Mouse (Mus musculus) testis, adult 2 months (tissue): ENCODE results near the gene Arhgdia. TPM values are rescaled to one million over a fixed set of nuclear protein-coding genes. Genes with fewer than 3 reads are reported as not detected.

Experiments used
- H3K27ac ChIP-seq: fragments of 200-500 bp; 2 replicates; pipeline ENCODE4 v1.5.1; 2012; ENCODE audit warnings: low read depth, low read length; ENCODE audit not compliant: control insufficient read depth, insufficient read depth
- H3K27me3 ChIP-seq: fragments of 200-500 bp; 2 replicates; pipeline ENCODE4 v1.6.1; 2012; ENCODE audit warnings: mild to moderate bottlenecking, low read length, moderate library complexity; ENCODE audit not compliant: control insufficient read depth, insufficient read depth
- H3K36me3 ChIP-seq: fragments of 200-500 bp; 2 replicates; pipeline ENCODE4 v1.6.1; 2012; ENCODE audit warnings: mild to moderate bottlenecking, low read length; ENCODE audit not compliant: control insufficient read depth, insufficient read depth
- H3K4me1 ChIP-seq: fragments of 200-500 bp; 2 replicates; pipeline ENCODE4 v1.6.1; 2012; ENCODE audit warnings: low read length; ENCODE audit not compliant: control insufficient read depth, insufficient read depth
- H3K4me3 ChIP-seq: fragments of 200-500 bp; 2 replicates; pipeline ENCODE4 v1.5.1; 2012; ENCODE audit warnings: low read depth, mild to moderate bottlenecking, low read length, moderate library complexity, mixed read lengths; ENCODE audit not compliant: control insufficient read depth
- CTCF ChIP-seq: fragments of 200-500 bp; IDR thresholded peaks from 2 replicates; pipeline ENCODE4 v1.5.1; 2012; ENCODE audit warnings: low read depth, mild to moderate bottlenecking, inconsistent platforms, low read length, moderate library complexity; ENCODE audit not compliant: control insufficient read depth, insufficient read depth, insufficient replicate concordance
- POLR2A ChIP-seq: fragments of 200-500 bp; IDR thresholded peaks from 2 replicates; pipeline ENCODE4 v1.6.1; 2012; ENCODE audit warnings: low read depth, mild to moderate bottlenecking, inconsistent platforms, low read length, moderate library complexity; ENCODE audit not compliant: control insufficient read depth
- polyA plus RNA-seq: library from polyadenylated mRNA; depleted of rRNA; stranded (reverse); fragments of >200 nt; gene quantifications from 2 replicates; pipeline ENCODE4 v1.2.3, GENCODE M21; 2012; rRNA removed

Gene Arhgdia
- polyA plus RNA-seq, 1 experiment = 94.7 TPM

GRCm38 (mm10) chr11:120538485-120538884 is 42.9 kb downstream of the Arhgdia start:
- peaks cover 2% of the 10 kb centered on the region; the same call in 1 of the 2 replicates for H3K4me1 ChIP-seq
- TF ChIP-seq POLR2A (no peak), CTCF (no peak)
- H3K27me3 ChIP-seq = no peaks in the 10 kb centered on the region
- no peak overlapping the region for H3K27ac ChIP-seq
- no peak overlapping the region for H3K4me3 ChIP-seq
- H3K36me3 ChIP-seq = no peaks in the 10 kb centered on the region

GRCm38 (mm10) chr11:120535804-120536203 is 45.6 kb downstream of the Arhgdia start:
- Histone ChIP-seq H3K4me1 (peaks cover 2% of the 10 kb centered on the region), H3K27ac (no peak overlapping the region), H3K4me3 (no peak overlapping the region), H3K36me3 (no peaks in the 10 kb centered on the region), H3K27me3 (no peaks in the 10 kb centered on the region)
- no peak for TF ChIP-seq CTCF
- TF ChIP-seq POLR2A = no peak

GRCm38 (mm10) chr11:120535145-120535544 is 46.3 kb downstream of the Arhgdia start:
- Histone ChIP-seq H3K4me1 (peaks cover 5% of the 10 kb centered on the region), H3K27me3 (no peaks in the 10 kb centered on the region), H3K27ac (no peak overlapping the region), H3K36me3 (no peaks in the 10 kb centered on the region), H3K4me3 (no peak overlapping the region)
- TF ChIP-seq POLR2A = no peak
- no peak for TF ChIP-seq CTCF

- no peaks in the 10 kb centered on the region for H3K36me3 ChIP-seq
- H3K4me3 ChIP-seq = no peak overlapping the region
- H3K27me3 ChIP-seq = no peaks in the 10 kb centered on the region
- H3K4me1 ChIP-seq = peaks cover 5% of the 10 kb centered on the region
- no peak overlapping the region for H3K27ac ChIP-seq
- TF ChIP-seq CTCF (no peak), POLR2A (no peak)
Observed at GRCm38 (mm10) chr11:120534093-120534492, 47.3 kb downstream of the Arhgdia start.

DNA sequence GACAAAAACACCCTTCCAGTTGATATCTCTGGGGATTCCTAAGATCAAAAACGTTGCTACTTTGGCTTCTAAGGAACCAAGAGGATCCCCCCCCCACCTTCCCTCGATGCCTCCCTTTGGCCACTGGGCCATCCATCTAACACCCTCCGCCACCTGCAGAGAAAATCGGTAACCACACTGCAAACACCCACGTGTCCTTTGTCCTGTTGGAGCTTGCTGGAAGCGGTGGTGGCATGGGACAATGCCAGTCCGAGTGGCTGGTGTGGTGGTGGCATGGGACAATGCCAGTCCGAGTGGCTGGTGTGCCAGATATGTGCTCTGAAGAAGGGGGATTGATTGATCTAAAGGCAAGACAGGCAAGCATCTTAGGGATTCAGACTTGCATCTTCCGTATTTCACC is 49.8 kb downstream of the Arhgdia start:
- no peaks in the 10 kb centered on the region for H3K36me3 ChIP-seq
- H3K4me1 ChIP-seq = peaks cover 3% of the 10 kb centered on the region
- H3K27me3 ChIP-seq = no peaks in the 10 kb centered on the region
- TF ChIP-seq CTCF (no peak), POLR2A (no peak)
- no peak overlapping the region for H3K4me3 ChIP-seq
- no peak overlapping the region for H3K27ac ChIP-seq

GRCm38 (mm10) chr11:120530085-120530964 is 51.1 kb downstream of the Arhgdia start, which contains the start of gene Gcgr:
TSS of gene Gcgr (plus strand) at chr11:120530699.
- Histone ChIP-seq H3K27ac (no peak within 1 kb of the TSS), H3K27me3 (no peaks in the 10 kb centered on the region)
- TF ChIP-seq CTCF (no peak), POLR2A (no peak)

DNA sequence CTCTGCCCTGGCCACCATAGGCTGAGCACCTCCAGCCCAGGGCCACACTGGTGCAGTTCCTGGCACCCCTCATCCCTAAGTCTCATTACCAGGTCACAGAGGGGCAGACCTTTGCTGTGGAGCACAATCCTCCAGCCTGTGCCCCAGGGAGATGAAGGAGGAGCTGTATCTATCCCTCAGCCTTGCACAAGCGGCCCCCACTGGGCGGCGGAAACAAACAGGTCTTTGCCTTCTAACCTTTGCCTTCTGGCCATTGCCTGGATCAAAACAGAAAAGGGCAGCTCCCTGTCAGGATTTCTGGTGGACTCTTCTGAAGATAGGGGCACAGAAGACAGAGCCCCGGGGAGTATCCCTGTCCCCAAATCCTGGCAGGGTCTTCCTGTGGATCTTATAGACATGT is 52.5 kb downstream of the Arhgdia start:
- no peak for TF ChIP-seq POLR2A
- TF ChIP-seq CTCF = no peak
- Histone ChIP-seq H3K27me3 (no peaks in the 10 kb centered on the region), H3K4me3 (no peak overlapping the region), H3K36me3 (no peaks in the 10 kb centered on the region), H3K27ac (no peak overlapping the region), H3K4me1 (peaks cover 3% of the 10 kb centered on the region)

More at GRCm38 (mm10) chr11:120530085-120530964, 51.1 kb downstream of the Arhgdia start, which contains the start of gene Gcgr:
- H3K36me3 ChIP-seq = no peaks in the 10 kb centered on the region
- peaks cover 3% of the 10 kb centered on the region for H3K4me1 ChIP-seq
- peak within 1 kb of the TSS; percentile 54 for H3K4me3 ChIP-seq

Other genes with a start within 250 kb of the Arhgdia start
- gene Actg1, start 233.1 kb downstream of the Arhgdia start, polyA plus RNA-seq = 670 and 672 TPM in 2 replicates
- gene Fscn2, start 220.1 kb downstream of the Arhgdia start, polyA plus RNA-seq = 1.6 and 2.1 TPM in 2 replicates
- 57.8 and 67.1 TPM in 2 replicates for gene Faap100, start 202.9 kb downstream of the Arhgdia start, polyA plus RNA-seq
- 75.8 and 79.3 TPM in 2 replicates for gene Nploc4, start 143.9 kb downstream of the Arhgdia start, polyA plus RNA-seq
- 0.47 and 0.51 TPM in 2 replicates for gene Tspan10, start 139.0 kb downstream of the Arhgdia start, polyA plus RNA-seq
- 1.5 and 1.9 TPM in 2 replicates for gene Pde6g, start 128.1 kb downstream of the Arhgdia start, polyA plus RNA-seq
- 6.3 and 7.1 TPM in 2 replicates for gene Oxld1, start 123.6 kb downstream of the Arhgdia start, polyA plus RNA-seq
- 5.6 and 6.9 TPM in 2 replicates for gene Ccdc137, start 123.5 kb downstream of the Arhgdia start, polyA plus RNA-seq
- 15.8 and 20.5 TPM in 2 replicates for gene Arl16, start 114.0 kb downstream of the Arhgdia start, polyA plus RNA-seq
- gene Mrpl12, start 97.0 kb downstream of the Arhgdia start, polyA plus RNA-seq = 84.6 and 94.8 TPM in 2 replicates
- 68.3 and 75.0 TPM in 2 replicates for gene Slc25a10, start 89.8 kb downstream of the Arhgdia start, polyA plus RNA-seq
- gene Gcgr, start 50.9 kb downstream of the Arhgdia start, polyA plus RNA-seq = 0.07 and 0.18 TPM in 2 replicates
- gene Mcrip1, start 31.9 kb downstream of the Arhgdia start, polyA plus RNA-seq = 196 and 204 TPM in 2 replicates
- gene Ppp1r27, start 30.5 kb downstream of the Arhgdia start, polyA plus RNA-seq = 31.2 and 31.6 TPM in 2 replicates
- gene P4hb, start 8.4 kb downstream of the Arhgdia start, polyA plus RNA-seq = 46.7 and 55.1 TPM in 2 replicates
- 22.8 and 23.6 TPM in 2 replicates for gene Alyref, start 16.7 kb upstream of the Arhgdia start, polyA plus RNA-seq
- 178 and 209 TPM in 2 replicates for gene Anapc11, start 16.8 kb upstream of the Arhgdia start, polyA plus RNA-seq
- gene Npb, start 26.9 kb upstream of the Arhgdia start, polyA plus RNA-seq = 24.6 and 26.3 TPM in 2 replicates
- 106 and 116 TPM in 2 replicates for gene Pcyt2, start 36.3 kb upstream of the Arhgdia start, polyA plus RNA-seq
- gene Sirt7, start 43.6 kb upstream of the Arhgdia start, polyA plus RNA-seq = 22.3 and 23.9 TPM in 2 replicates
- 9.5 and 10.4 TPM in 2 replicates for gene Mafg, start 52.0 kb upstream of the Arhgdia start, polyA plus RNA-seq
- gene Pycr1, start 62.1 kb upstream of the Arhgdia start, polyA plus RNA-seq = 0.98 and 1.5 TPM in 2 replicates
- gene Myadml2, start 66.5 kb upstream of the Arhgdia start, polyA plus RNA-seq = 0.61 TPM in 1 of 2 replicates, not detected in the other
- 0.35 and 0.36 TPM in 2 replicates for gene Notum, start 79.6 kb upstream of the Arhgdia start, polyA plus RNA-seq
- 234 and 253 TPM in 2 replicates for gene Aspscr1, start 91.3 kb upstream of the Arhgdia start, polyA plus RNA-seq
- 54.5 and 59.7 TPM in 2 replicates for gene Cenpx, start 132.1 kb upstream of the Arhgdia start, polyA plus RNA-seq
- 10.7 and 12.3 TPM in 2 replicates for gene Lrrc45, start 132.3 kb upstream of the Arhgdia start, polyA plus RNA-seq
- 3.1 and 4.1 TPM in 2 replicates for gene Rac3, start 139.8 kb upstream of the Arhgdia start, polyA plus RNA-seq
- 3.7 and 5.5 TPM in 2 replicates for gene Dcxr, start 145.7 kb upstream of the Arhgdia start, polyA plus RNA-seq
- gene Cbr2, start 150.5 kb upstream of the Arhgdia start, polyA plus RNA-seq = 7.7 and 9.4 TPM in 2 replicates
- gene Hmga1b, start 181.2 kb upstream of the Arhgdia start, polyA plus RNA-seq = 7.0 and 8.7 TPM in 2 replicates
- gene Rfng, start 202.6 kb upstream of the Arhgdia start, polyA plus RNA-seq = 11.1 and 11.3 TPM in 2 replicates
- 233 and 245 TPM in 2 replicates for gene Gps1, start 202.6 kb upstream of the Arhgdia start, polyA plus RNA-seq
- 51.1 and 51.7 TPM in 2 replicates for gene Dus1l, start 214.8 kb upstream of the Arhgdia start, polyA plus RNA-seq
- 71.2 and 72.1 TPM in 2 replicates for gene Fasn, start 242.9 kb upstream of the Arhgdia start, polyA plus RNA-seq